Mouse (Mus musculus): ENCODE data around the gene Zg16. TPM values are rescaled to one million over a fixed set of nuclear protein-coding genes. Genes with fewer than 3 reads are reported as not detected.

Gene Zg16
- total RNA-seq, 1 experiment from 2014 or later, result not detected

GRCm38 (mm10) chr7:127024755-127025555 lies 62.2 kb downstream of the Zg16 start:
- peak; percentile 47 for ATAC-seq (replicated peaks; ENCODE audit: insufficient number of reproducible peaks, low FRiP score, low TSS enrichment, poor library complexity, severe bottlenecking)

GRCm38 (mm10) chr7:127023896-127024690 lies 63.0 kb downstream of the Zg16 start:
- ATAC-seq (replicated peaks; ENCODE audit: insufficient number of reproducible peaks, low FRiP score, low TSS enrichment, poor library complexity, severe bottlenecking), result no peak

- no peak for ATAC-seq (replicated peaks; ENCODE audit: insufficient number of reproducible peaks, low FRiP score, low TSS enrichment, poor library complexity, severe bottlenecking)
These were observed 63.8 kb downstream of the Zg16 start for GRCm38 (mm10) chr7:127023272-127023691.

GRCm38 (mm10) chr7:127022528-127023271 lies 64.4 kb downstream of the Zg16 start:
- no peak for ATAC-seq (replicated peaks; ENCODE audit: insufficient number of reproducible peaks, low FRiP score, low TSS enrichment, poor library complexity, severe bottlenecking)

GRCm38 (mm10) chr7:127021563-127022527 lies 65.3 kb downstream of the Zg16 start:
- no peak for ATAC-seq (replicated peaks; ENCODE audit: insufficient number of reproducible peaks, low FRiP score, low TSS enrichment, poor library complexity, severe bottlenecking)

- ATAC-seq (replicated peaks; ENCODE audit: insufficient number of reproducible peaks, low FRiP score, low TSS enrichment, poor library complexity, severe bottlenecking), result no peak
These were observed 66.1 kb downstream of the Zg16 start, which contains the start of the genes Gm42742 and Prrt2 for GRCm38 (mm10) chr7:127020901-127021562. TSS of gene Gm42742 (minus strand) at chr7:127021097. TSS of gene Prrt2 (minus strand) at chr7:127021211.

- no peak for ATAC-seq (replicated peaks; ENCODE audit: insufficient number of reproducible peaks, low FRiP score, low TSS enrichment, poor library complexity, severe bottlenecking)
These were observed 66.6 kb downstream of the Zg16 start for GRCm38 (mm10) chr7:127020491-127020890.

GRCm38 (mm10) chr7:127020031-127020430 lies 67.1 kb downstream of the Zg16 start:
- no peak for ATAC-seq (replicated peaks; ENCODE audit: insufficient number of reproducible peaks, low FRiP score, low TSS enrichment, poor library complexity, severe bottlenecking)

GRCm38 (mm10) chr7:127019306-127019960 lies 67.7 kb downstream of the Zg16 start:
- ATAC-seq (replicated peaks; ENCODE audit: insufficient number of reproducible peaks, low FRiP score, low TSS enrichment, poor library complexity, severe bottlenecking), result no peak

GRCm38 (mm10) chr7:127018416-127019305 lies 68.5 kb downstream of the Zg16 start:
- no peak for ATAC-seq (replicated peaks; ENCODE audit: insufficient number of reproducible peaks, low FRiP score, low TSS enrichment, poor library complexity, severe bottlenecking)

- ATAC-seq (replicated peaks; ENCODE audit: insufficient number of reproducible peaks, low FRiP score, low TSS enrichment, poor library complexity, severe bottlenecking), result no peak
These were observed 69.2 kb downstream of the Zg16 start for GRCm38 (mm10) chr7:127017950-127018345.

GRCm38 (mm10) chr7:127016971-127017949 lies 69.9 kb downstream of the Zg16 start, which contains the start of gene Pagr1a:
TSS of gene Pagr1a (minus strand) at chr7:127017352.
- peak; percentile 79 for ATAC-seq (replicated peaks; ENCODE audit: insufficient number of reproducible peaks, low FRiP score, low TSS enrichment, poor library complexity, severe bottlenecking)

GRCm38 (mm10) chr7:127016486-127016938 lies 70.6 kb downstream of the Zg16 start:
- ATAC-seq (replicated peaks; ENCODE audit: insufficient number of reproducible peaks, low FRiP score, low TSS enrichment, poor library complexity, severe bottlenecking), result peak; percentile 29

GRCm38 (mm10) chr7:127016481-127016485 lies 70.8 kb downstream of the Zg16 start, which contains the start of gene Pagr1b:
TSS of gene Pagr1b (minus strand) at chr7:127016484.
- ATAC-seq (replicated peaks; ENCODE audit: insufficient number of reproducible peaks, low FRiP score, low TSS enrichment, poor library complexity, severe bottlenecking), result no peak

GRCm38 (mm10) chr7:127016081-127016480 lies 71.0 kb downstream of the Zg16 start:
- peak; percentile 43 for ATAC-seq (replicated peaks; ENCODE audit: insufficient number of reproducible peaks, low FRiP score, low TSS enrichment, poor library complexity, severe bottlenecking)
